Mouse (Mus musculus) heart, embryonic 11.5 days (tissue): Measurements from ENCODE around the gene Gcn1l1. TPM values are rescaled to one million over a fixed set of nuclear protein-coding genes. Genes with fewer than 3 reads are reported as not detected.
"Not testable (repeated sequence)": the region's sequence is repeated elsewhere in the genome, so short reads cannot be mapped to it uniquely, and the experiment has no call there.

ENCODE experiments used
- ATAC-seq: fragments of 200-750 bp; cut with Nextera tagmentation; replicated peaks from 2 replicates; pipeline ENCODE4 v1.8.0; 2017; ENCODE audit warnings: moderate library complexity; ENCODE audit not compliant: insufficient number of reproducible peaks, low FRiP score, low TSS enrichment
- H3K27ac ChIP-seq: fragments of 300-500 bp; sonication (generic); 2 replicates; pipeline ENCODE4 v1.5.1; 2014; ENCODE audit warnings: mild to moderate bottlenecking, low read depth, low read length
- H3K27me3 ChIP-seq: fragments of 300-500 bp; sonication (generic); 2 replicates; pipeline ENCODE4 v1.6.1; 2014; ENCODE audit warnings: mild to moderate bottlenecking, low read length, mixed read lengths; ENCODE audit not compliant: control insufficient read depth, insufficient read depth
- H3K36me3 ChIP-seq: fragments of 300-500 bp; sonication (generic); 2 replicates; pipeline ENCODE4 v1.6.1; 2014; ENCODE audit warnings: mild to moderate bottlenecking, low read length, moderate library complexity, mixed read lengths; ENCODE audit not compliant: control insufficient read depth, insufficient read depth
- H3K4me1 ChIP-seq: fragments of 300-500 bp; sonication (generic); 2 replicates; pipeline ENCODE4 v1.6.1; 2014; ENCODE audit warnings: low read length; ENCODE audit not compliant: control insufficient read depth, insufficient read depth
- H3K4me2 ChIP-seq: fragments of 300-500 bp; sonication (generic); 2 replicates; pipeline ENCODE4 v1.6.1; 2014; ENCODE audit warnings: mild to moderate bottlenecking, moderate library complexity
- H3K4me3 ChIP-seq: fragments of 300-500 bp; sonication (generic); 2 replicates; pipeline ENCODE4 v1.5.1; 2014; ENCODE audit warnings: low read depth, low read length
- H3K9ac ChIP-seq: fragments of 300-500 bp; sonication (generic); 2 replicates; pipeline ENCODE4 v1.6.1; 2014; ENCODE audit warnings: mild to moderate bottlenecking, low read depth, low read length, moderate library complexity
- H3K9me3 ChIP-seq: fragments of 300-500 bp; sonication (generic); replicated peaks from 2 replicates; pipeline ENCODE4 v1.6.1; 2016; ENCODE audit warnings: low read length; ENCODE audit not compliant: control insufficient read depth
- WGBS: fragments of 180-500 bp; shearing (Covaris S2); extraction: QIAGEN DNeasy Blood & Tissue Kit; methylation state at CpG from one replicate; pipeline ENCODE4 v1.1.7; 2014; ENCODE audit not compliant: insufficient replicate concordance; 5-methylcytosine and 5-hydroxymethylcytosine counted together
- polyA plus RNA-seq: library from polyadenylated mRNA; unstranded; fragments of >200 nt; fragmentation: Nextera tagmentation; extraction: Ambion mirVana; gene quantifications from 2 replicates; pipeline ENCODE4 v1.2.1, GENCODE M21; 2014

Gene Gcn1l1
- polyA plus RNA-seq: 29.7 and 33.5 TPM in 2 replicates

- Histone ChIP-seq H3K9me3 (no peaks in the 10 kb centered on the region), H3K9ac (peak within 1 kb of the TSS; percentile 95), H3K36me3 (peaks cover 20% of the 10 kb centered on the region), H3K4me2 (peak within 1 kb of the TSS; percentile 86), H3K4me1 (peaks cover 31% of the 10 kb centered on the region), H3K27me3 (no peaks in the 10 kb centered on the region), H3K4me3 (peak within 1 kb of the TSS; percentile 86), H3K27ac (peak within 1 kb of the TSS; percentile 50)
- peak; percentile 87 for ATAC-seq
- WGBS: 2% methylated on average over 48 of the region's 55 CpGs
Observed at GRCm38 (mm10) chr5:115564737-115565393, at the start of gene Gcn1l1. Gcn1l1 (plus strand) TSS chr5:115565254.

GRCm38 (mm10) chr5:115516081-115516907 lies 48.8 kb upstream of the Gcn1l1 start:
- H3K9ac ChIP-seq: peak overlapping the region; percentile 46; the same call in 1 of the 2 replicates
- no peak overlapping the region for H3K4me3 ChIP-seq
- H3K36me3 ChIP-seq: no peaks in the 10 kb centered on the region
- no peak for ATAC-seq
- no peaks in the 10 kb centered on the region for H3K27me3 ChIP-seq
- peaks cover 25% of the 10 kb centered on the region for H3K4me1 ChIP-seq
- H3K27ac ChIP-seq: peak overlapping the region; percentile 84
- H3K9me3 ChIP-seq: no peaks in the 10 kb centered on the region
- peak overlapping the region; percentile 42 for H3K4me2 ChIP-seq
- WGBS: 66% methylated on average over 32 of the region's 32 CpGs

GRCm38 (mm10) chr5:115516908-115517307 lies 48.1 kb upstream of the Gcn1l1 start:
- no peaks in the 10 kb centered on the region for H3K9me3 ChIP-seq
- WGBS: 77% methylated on average over 7 of the region's 7 CpGs
- ATAC-seq: no peak
- H3K36me3 ChIP-seq: no peaks in the 10 kb centered on the region
- H3K4me1 ChIP-seq: peaks cover 28% of the 10 kb centered on the region
- H3K9ac ChIP-seq: no peak overlapping the region
- no peak overlapping the region for H3K4me2 ChIP-seq
- no peak overlapping the region for H3K4me3 ChIP-seq
- no peaks in the 10 kb centered on the region for H3K27me3 ChIP-seq
- peak overlapping the region; percentile 84 for H3K27ac ChIP-seq

GRCm38 (mm10) chr5:115517501-115517900 lies 47.6 kb upstream of the Gcn1l1 start:
- no peaks in the 10 kb centered on the region for H3K27me3 ChIP-seq
- no peaks in the 10 kb centered on the region for H3K9me3 ChIP-seq
- H3K4me2 ChIP-seq: no peak overlapping the region
- H3K9ac ChIP-seq: no peak overlapping the region
- WGBS: 87% methylated on average over 9 of the region's 9 CpGs
- no peak for ATAC-seq
- no peak overlapping the region for H3K27ac ChIP-seq
- H3K36me3 ChIP-seq: no peaks in the 10 kb centered on the region
- no peak overlapping the region for H3K4me3 ChIP-seq
- H3K4me1 ChIP-seq: peaks cover 32% of the 10 kb centered on the region

GRCm38 (mm10) chr5:115518214-115518613 lies 46.8 kb upstream of the Gcn1l1 start:
- not testable (repeated sequence) for H3K4me3 ChIP-seq, H3K36me3 ChIP-seq, H3K9me3 ChIP-seq, ATAC-seq, H3K9ac ChIP-seq, H3K27ac ChIP-seq, H3K27me3 ChIP-seq, H3K4me2 ChIP-seq
- WGBS: 90% methylated on average over 7 of the region's 8 CpGs
- H3K4me1 ChIP-seq: peaks cover 40% of the 10 kb centered on the region

- no peak overlapping the region for H3K4me3 ChIP-seq
- H3K9me3 ChIP-seq: no peaks in the 10 kb centered on the region
- H3K4me1 ChIP-seq: peaks cover 44% of the 10 kb centered on the region
- no peaks in the 10 kb centered on the region for H3K27me3 ChIP-seq
- peak overlapping the region; percentile 58 for H3K27ac ChIP-seq
- H3K9ac ChIP-seq: peak overlapping the region; percentile 39; the same call in 1 of the 2 replicates
- no peak for ATAC-seq
- 43% methylated on average over 21 of the region's 21 CpGs for WGBS
- no peak overlapping the region for H3K4me2 ChIP-seq
- H3K36me3 ChIP-seq: no peaks in the 10 kb centered on the region
Observed at GRCm38 (mm10) chr5:115520325-115520869, 44.7 kb upstream of the Gcn1l1 start.

GRCm38 (mm10) chr5:115521553-115522461 lies 43.2 kb upstream of the Gcn1l1 start:
- H3K4me1 ChIP-seq: peaks cover 48% of the 10 kb centered on the region
- peak overlapping the region; percentile 79 for H3K27ac ChIP-seq
- H3K27me3 ChIP-seq: no peaks in the 10 kb centered on the region
- WGBS: 62% methylated on average over 20 of the region's 21 CpGs
- H3K4me2 ChIP-seq: peak overlapping the region; percentile 12
- no peaks in the 10 kb centered on the region for H3K9me3 ChIP-seq
- no peak for ATAC-seq
- H3K36me3 ChIP-seq: 0 out of 2 replicates have a peak, but pooled peaks cover 3% of the 10 kb centered on the region
- 0 out of 2 replicates have a peak overlapping the region, but pooled peaks have one; percentile 28 for H3K9ac ChIP-seq
- no peak overlapping the region for H3K4me3 ChIP-seq

GRCm38 (mm10) chr5:115522531-115522930 lies 42.5 kb upstream of the Gcn1l1 start:
- peak overlapping the region; percentile 79 for H3K27ac ChIP-seq
- H3K9me3 ChIP-seq: no peaks in the 10 kb centered on the region
- 0 out of 2 replicates have a peak, but pooled peaks cover 3% of the 10 kb centered on the region for H3K36me3 ChIP-seq
- ATAC-seq: no peak
- WGBS: 73% methylated on average over 4 of the region's 4 CpGs
- no peaks in the 10 kb centered on the region for H3K27me3 ChIP-seq
- peaks cover 48% of the 10 kb centered on the region for H3K4me1 ChIP-seq
- H3K4me2 ChIP-seq: no peak overlapping the region
- H3K9ac ChIP-seq: no peak overlapping the region
- H3K4me3 ChIP-seq: no peak overlapping the region
